Mouse (Mus musculus) thymus, adult 2 months (tissue): ENCODE data around the gene Rtp2. TPM values are rescaled to one million over a fixed set of nuclear protein-coding genes. Genes with fewer than 3 reads are reported as not detected.
"Not testable (repeated sequence)": the region's sequence is repeated elsewhere in the genome, so short reads cannot be mapped to it uniquely, and the experiment has no call there.

Experiments used
- DNase-seq: peaks from one replicate; pipeline ENCODE4 v3.0.0; 2021
- H3K27ac ChIP-seq: fragments of 200-500 bp; 2 replicates; pipeline ENCODE4 v1.5.1; 2012; ENCODE audit warnings: low read length, control low read depth; ENCODE audit not compliant: control insufficient read depth, insufficient read depth
- H3K27me3 ChIP-seq: fragments of 200-500 bp; 2 replicates; pipeline ENCODE4 v1.6.1; 2012; ENCODE audit warnings: mild to moderate bottlenecking, low read length, moderate library complexity, mixed read lengths; ENCODE audit not compliant: control insufficient read depth, insufficient read depth
- H3K36me3 ChIP-seq: fragments of 200-500 bp; 2 replicates; pipeline ENCODE4 v1.6.1; 2012; ENCODE audit warnings: mild to moderate bottlenecking, low read length, moderate library complexity; ENCODE audit not compliant: control insufficient read depth, insufficient read depth
- H3K4me1 ChIP-seq: fragments of 200-500 bp; replicated peaks from 2 replicates; pipeline ENCODE4 v1.6.1; 2012; ENCODE audit warnings: low read length; ENCODE audit not compliant: control insufficient read depth, insufficient read depth
- H3K4me3 ChIP-seq: fragments of 200-500 bp; 2 replicates; pipeline ENCODE4 v1.5.1; 2012; ENCODE audit warnings: mild to moderate bottlenecking, low read length, control low read depth, moderate library complexity; ENCODE audit not compliant: control insufficient read depth, insufficient read depth
- CTCF ChIP-seq: fragments of 200-500 bp; IDR thresholded peaks from 2 replicates; pipeline ENCODE4 v1.5.1; 2012; ENCODE audit warnings: mild to moderate bottlenecking, control low read depth, low read length, moderate library complexity, borderline replicate concordance; ENCODE audit not compliant: control insufficient read depth, poor library complexity, insufficient read depth; ENCODE audit errors: extremely low read depth
- POLR2A ChIP-seq: fragments of 200-500 bp; IDR thresholded peaks from 2 replicates; pipeline ENCODE4 v1.6.1; 2012; ENCODE audit warnings: mild to moderate bottlenecking, low read length, control low read depth, moderate library complexity; ENCODE audit not compliant: control insufficient read depth, poor library complexity, insufficient read depth; ENCODE audit errors: extremely low read depth
- WGBS: fragments of 180-500 bp; shearing (Covaris S2); methylation state at CpG from one replicate; pipeline ENCODE4 v1.1.7; 2018; 5-methylcytosine and 5-hydroxymethylcytosine counted together
- polyA plus RNA-seq: library from polyadenylated mRNA; depleted of rRNA; stranded (reverse); fragments of >200 nt; gene quantifications from 2 replicates; pipeline ENCODE4 v1.2.3, GENCODE M21; 2012

Gene Rtp2
- polyA plus RNA-seq, 1 experiment: not detected

DNA sequence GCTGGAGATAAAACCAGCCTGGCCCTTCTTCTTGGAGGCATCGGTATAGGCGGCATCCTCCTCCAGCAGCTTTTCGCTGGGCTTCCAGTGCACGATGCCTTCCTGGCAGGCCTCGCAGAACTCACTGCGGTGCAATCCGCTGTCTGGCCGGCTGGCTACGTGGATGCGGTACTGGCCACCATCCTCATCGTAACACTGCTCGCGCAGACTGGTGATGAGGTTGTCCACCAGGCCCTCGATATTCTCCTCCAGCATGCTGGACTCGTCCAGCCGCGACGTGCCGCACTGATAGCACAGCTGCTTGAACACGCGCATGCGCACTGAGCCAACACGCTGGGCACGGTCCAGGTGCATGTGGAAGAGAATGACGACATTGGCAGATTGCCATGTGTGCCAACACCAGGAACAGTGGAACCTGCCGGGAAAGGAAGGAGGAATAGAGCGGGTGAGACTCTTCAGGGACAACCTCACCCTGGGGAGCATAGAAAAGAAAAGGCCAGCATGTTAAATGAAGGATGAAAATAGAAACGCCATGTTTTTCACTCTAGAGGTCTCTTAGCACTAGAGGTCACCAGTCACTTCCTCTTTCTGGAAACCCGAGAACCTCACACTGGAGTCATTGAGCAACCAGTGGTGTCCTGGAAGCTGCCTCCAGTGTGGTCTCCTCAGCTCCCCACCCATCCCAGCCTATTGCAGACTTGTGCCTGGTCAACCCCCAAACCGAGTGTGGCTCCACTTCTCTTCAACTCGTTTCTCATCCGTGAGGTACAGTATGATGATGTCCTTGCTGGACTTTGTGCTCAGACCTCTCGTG, 4.7 kb downstream of the Rtp2 start:
- Histone ChIP-seq H3K36me3 (no peaks in the 10 kb centered on the region), H3K4me3 (no peak overlapping the region), H3K4me1 (no peaks in the 10 kb centered on the region), H3K27ac (no peak overlapping the region), H3K27me3 (no peaks in the 10 kb centered on the region)
- TF ChIP-seq CTCF (no peak), POLR2A (no peak)
- WGBS: 87% methylated on average over 33 of the region's 33 CpGs
- no peak for DNase-seq

- no peak overlapping the region for H3K4me3 ChIP-seq
- no peak for DNase-seq
- no peaks in the 10 kb centered on the region for H3K4me1 ChIP-seq
- no peaks in the 10 kb centered on the region for H3K36me3 ChIP-seq
- 100% methylated on average over 1 of the region's 1 CpGs for WGBS
- no peak for TF ChIP-seq POLR2A
- TF ChIP-seq CTCF: no peak
- no peaks in the 10 kb centered on the region for H3K27me3 ChIP-seq
- no peak overlapping the region for H3K27ac ChIP-seq
These were observed 9.3 kb downstream of the Rtp2 start for GRCm38 (mm10) chr16:23922906-23923305.

GRCm38 (mm10) chr16:23921697-23922096, 10.5 kb downstream of the Rtp2 start:
- Histone ChIP-seq H3K4me3 (no peak overlapping the region), H3K36me3 (no peaks in the 10 kb centered on the region), H3K4me1 (no peaks in the 10 kb centered on the region), H3K27ac (no peak overlapping the region), H3K27me3 (no peaks in the 10 kb centered on the region)
- TF ChIP-seq CTCF: no peak
- TF ChIP-seq POLR2A: no peak
- DNase-seq: no peak
- 81% methylated on average over 5 of the region's 5 CpGs for WGBS

- Histone ChIP-seq H3K27ac (no peak overlapping the region), H3K4me3 (no peak overlapping the region), H3K36me3 (no peaks in the 10 kb centered on the region), H3K27me3 (no peaks in the 10 kb centered on the region), H3K4me1 (no peaks in the 10 kb centered on the region)
- DNase-seq: no peak
- TF ChIP-seq CTCF (no peak), POLR2A (no peak)
- WGBS: 93% methylated on average over 2 of the region's 2 CpGs
These were observed 12.8 kb downstream of the Rtp2 start for GRCm38 (mm10) chr16:23919418-23919817.

DNA sequence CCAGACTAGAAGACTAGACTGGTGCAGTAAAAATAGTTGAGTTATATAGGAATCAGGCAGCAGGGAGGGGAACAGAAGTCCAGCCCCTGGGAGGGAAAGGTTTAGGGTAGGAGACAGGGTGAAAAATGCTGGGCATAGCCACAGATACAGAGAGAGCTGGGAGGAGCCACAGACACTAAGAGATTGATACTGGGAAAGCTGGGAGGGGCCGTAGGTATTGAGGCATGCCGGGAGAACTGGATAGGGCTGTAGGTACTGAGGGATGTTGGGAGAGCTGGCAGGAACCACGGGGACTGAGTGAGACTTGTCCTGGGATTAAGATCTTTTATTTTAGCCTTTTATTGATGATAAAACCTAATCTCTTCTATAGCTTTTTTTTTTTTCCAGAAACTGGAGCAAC, 18.8 kb downstream of the Rtp2 start:
- Histone ChIP-seq H3K4me3 (no peak overlapping the region), H3K36me3 (no peaks in the 10 kb centered on the region), H3K27me3 (no peaks in the 10 kb centered on the region), H3K27ac (no peak overlapping the region), H3K4me1 (no peaks in the 10 kb centered on the region)
- WGBS: 75% methylated on average over 3 of the region's 3 CpGs
- TF ChIP-seq POLR2A (no peak), CTCF (no peak)
- DNase-seq: no peak

- H3K27ac ChIP-seq: no peak overlapping the region
- no peaks in the 10 kb centered on the region for H3K36me3 ChIP-seq
- H3K4me1 ChIP-seq: no peaks in the 10 kb centered on the region
- no peak for DNase-seq
- 87% methylated on average over 13 of the region's 13 CpGs for WGBS
- no peak for TF ChIP-seq CTCF
- TF ChIP-seq POLR2A: no peak
- H3K27me3 ChIP-seq: no peaks in the 10 kb centered on the region
- H3K4me3 ChIP-seq: no peak overlapping the region
These were observed 19.5 kb downstream of the Rtp2 start for GRCm38 (mm10) chr16:23912741-23913140.

- H3K36me3 ChIP-seq, DNase-seq, H3K27me3 ChIP-seq, H3K27ac ChIP-seq, H3K4me1 ChIP-seq, H3K4me3 ChIP-seq: not testable (repeated sequence)
- WGBS: 88% methylated on average over 3 of the region's 3 CpGs
These were observed 23.2 kb downstream of the Rtp2 start for GRCm38 (mm10) chr16:23909015-23909354.

- H3K27ac ChIP-seq, H3K27me3 ChIP-seq, H3K4me1 ChIP-seq, DNase-seq, H3K36me3 ChIP-seq, H3K4me3 ChIP-seq: not testable (repeated sequence)
- WGBS: 88% methylated on average over 9 of the region's 9 CpGs
These were observed 23.8 kb downstream of the Rtp2 start for GRCm38 (mm10) chr16:23908076-23909014.

GRCm38 (mm10) chr16:23906586-23906985, 25.6 kb downstream of the Rtp2 start:
- DNase-seq, H3K27ac ChIP-seq, H3K4me3 ChIP-seq, H3K4me1 ChIP-seq, H3K27me3 ChIP-seq, H3K36me3 ChIP-seq: not testable (repeated sequence)
- 93% methylated on average over 3 of the region's 3 CpGs for WGBS
